Mouse (Mus musculus) olfactory bulb, adult 2 months (tissue): ENCODE results near the gene Tmem198.

Experiments used
- CTCF ChIP-seq: fragments of 200-500 bp; IDR thresholded peaks from 2 replicates; pipeline ENCODE4 v1.5.1; 2012; ENCODE audit warnings: low read depth, mild to moderate bottlenecking, low read length, moderate library complexity; ENCODE audit not compliant: insufficient read depth
- POLR2A ChIP-seq: fragments of 200-500 bp; IDR thresholded peaks from 2 replicates; pipeline ENCODE4 v1.6.1; 2012; ENCODE audit warnings: mild to moderate bottlenecking, low read depth, low read length, moderate library complexity; ENCODE audit not compliant: insufficient read depth

- TF ChIP-seq CTCF, result no peak
- no peak for TF ChIP-seq POLR2A
Measured at GRCm38 (mm10) chr1:75501905-75502304, 22.6 kb downstream of the Tmem198 start.
